Mouse (Mus musculus) C3H10T1/2 (cell line): ENCODE results near the gene Tlr5. TPM values are rescaled to one million over a fixed set of nuclear protein-coding genes. Genes with fewer than 3 reads are reported as not detected.

Experiments
- polyA plus RNA-seq, 2 experiments: library from polyadenylated mRNA; unstranded; fragments of >200 nt; fragmentation: generic; extraction: Trizol; gene quantifications; one replicate each; pipeline ENCODE4 v1.2.1; 2012; ENCODE audit warnings: missing spikeins in 2 of 2

The Tlr5 gene
- not detected for polyA plus RNA-seq

GRCm38 (mm10) chr1:182954287-182955046, at the start of gene Tlr5:
Tlr5 (plus strand) TSS chr1:182954788.

Other genes with a start within 250 kb of the Tlr5 start
- gene Ccdc185, start 205.6 kb upstream of the Tlr5 start, polyA plus RNA-seq = not detected
- under 1 TPM; 0.05 to 0.32 TPM for gene Susd4, start 190.9 kb upstream of the Tlr5 start, polyA plus RNA-seq